Mouse (Mus musculus) ES-E14 (cell line): ENCODE measurements around the gene Itgb7. TPM values are rescaled to one million over a fixed set of nuclear protein-coding genes. Genes with fewer than 3 reads are reported as not detected.

Experiments
- DNase-seq: peaks from one replicate; pipeline ENCODE4 v3.0.0-alpha.2; 2013; ENCODE audit warnings: low read depth, low spot score
- H3K27ac ChIP-seq: 2 replicates; pipeline ENCODE4 v1.5.1; 2012; ENCODE audit warnings: low read depth, mild to moderate bottlenecking, low read length, moderate library complexity, mixed read lengths; ENCODE audit not compliant: poor library complexity, insufficient read depth, severe bottlenecking
- H3K36me3 ChIP-seq: 2 replicates; pipeline ENCODE4 v1.6.1; 2012; ENCODE audit warnings: mild to moderate bottlenecking, low read length, moderate library complexity, mixed read lengths; ENCODE audit not compliant: control insufficient read depth, poor library complexity, insufficient read depth, severe bottlenecking
- H3K4me1 ChIP-seq, 2 experiments: fragments of 150-350 bp in 1 of 2; sonication (generic) in 1 of 2; 2 replicates each; pipeline ENCODE4 v1.6.1; 2012; ENCODE audit warnings: low read length in 2 of 2, mild to moderate bottlenecking in 1 of 2, mixed read lengths in 1 of 2; ENCODE audit not compliant: control insufficient read depth in 2 of 2, insufficient read depth in 2 of 2, poor library complexity in 1 of 2
- H3K4me3 ChIP-seq, 2 experiments: fragments of 150-350 bp in 1 of 2; sonication (generic) in 1 of 2; 2 replicates each; pipeline ENCODE4 v1.5.1; 2012; ENCODE audit warnings: low read length in 2 of 2, low read depth in 1 of 2, mild to moderate bottlenecking in 1 of 2, mixed read lengths in 1 of 2; ENCODE audit not compliant: insufficient read depth in 1 of 2, poor library complexity in 1 of 2, severe bottlenecking in 1 of 2
- H3K9ac ChIP-seq: 2 replicates; pipeline ENCODE4 v1.6.1; 2012; ENCODE audit warnings: low read depth, mild to moderate bottlenecking, low read length, mixed read lengths; ENCODE audit not compliant: poor library complexity, insufficient read depth, severe bottlenecking
- H3K9me3 ChIP-seq: fragments of 150-350 bp; sonication (generic); 2 replicates; pipeline ENCODE4 v1.6.1; 2012; ENCODE audit warnings: low read depth, mild to moderate bottlenecking, low read length; ENCODE audit not compliant: control insufficient read depth, insufficient read depth
- CHD2 ChIP-seq: IDR thresholded peaks from 2 replicates; pipeline ENCODE4 v1.6.1; 2014; ENCODE audit warnings: mild to moderate bottlenecking, low read depth, low read length, inconsistent platforms
- HCFC1 ChIP-seq: IDR thresholded peaks from 2 replicates; pipeline ENCODE4 v1.6.1; 2012; ENCODE audit warnings: low read length, inconsistent platforms, borderline replicate concordance; ENCODE audit not compliant: insufficient read depth
- MAFK ChIP-seq: IDR thresholded peaks from 2 replicates; pipeline ENCODE4 v1.6.1; 2014; ENCODE audit warnings: mild to moderate bottlenecking, low read depth, low read length, inconsistent platforms; ENCODE audit not compliant: insufficient read depth
- ZC3H11A ChIP-seq: IDR thresholded peaks from 2 replicates; pipeline ENCODE4 v1.6.1; 2012; ENCODE audit warnings: low read depth, mild to moderate bottlenecking, inconsistent platforms, low read length, borderline replicate concordance
- ZNF384 ChIP-seq: IDR thresholded peaks from 2 replicates; pipeline ENCODE4 v1.6.1; 2012; ENCODE audit warnings: low read depth, low read length, inconsistent platforms
- in situ Hi-C, 2 experiments: fragments of 600-800 bp; cut with MboI; formaldehyde crosslinking; loops; one replicate each; pipeline ENCODE4 v1.15.1; 2025; ENCODE audit warnings: low sequenced_read_pairs in 2 of 2, inconsistent platforms in 1 of 2; ENCODE audit not compliant: unreplicated experiment in 2 of 2
- total RNA-seq: library from RNA; depleted of rRNA; stranded (reverse); fragments of 300-350 nt; gene quantifications from 2 replicates; pipeline ENCODE4 v1.2.3, GENCODE M21; 2012

The Itgb7 gene
- total RNA-seq, 1 experiment, result 34.0 TPM

DNA sequence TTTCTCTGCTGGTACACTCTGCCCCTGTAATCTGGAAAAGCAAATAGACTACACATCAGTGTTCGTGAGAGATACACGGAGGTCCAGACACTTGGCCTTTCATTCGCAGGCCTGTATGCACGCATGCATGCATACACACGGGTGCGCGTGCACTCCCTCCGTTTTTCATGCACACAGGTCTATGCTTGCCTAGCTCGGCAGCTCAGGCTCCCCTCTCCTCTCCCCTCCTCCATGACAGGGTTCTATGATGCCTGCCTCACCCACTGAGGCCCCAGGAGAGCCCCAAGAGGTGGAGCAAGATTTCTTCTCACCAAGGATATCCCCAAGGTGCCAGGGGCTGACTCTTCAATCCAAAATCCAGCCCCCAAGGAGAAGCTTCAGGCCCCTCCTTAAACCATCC, 18.2 kb upstream of the Itgb7 start:
- Histone ChIP-seq H3K36me3 (peaks cover 2% of the 10 kb centered on the region; the same call in 1 of the 2 replicates), H3K9me3 (no peaks in the 10 kb centered on the region), H3K4me1 (peaks cover 9 to 35% of the 10 kb centered on the region in 2 experiments), H3K4me3 (peak overlapping the region; percentile 12 to 93; a peak in 3 of 4 replicates), H3K9ac (peak overlapping the region; percentile 69), H3K27ac (peak overlapping the region; percentile 98; the same call in 1 of the 2 replicates)
- no peak for TF ChIP-seq ZC3H11A
- no peak for TF ChIP-seq ZNF384
- no peak for TF ChIP-seq MAFK
- TF ChIP-seq HCFC1, result no peak
- TF ChIP-seq CHD2, result no peak
- in situ Hi-C loops, result no loop called here
- no peak for DNase-seq

DNA sequence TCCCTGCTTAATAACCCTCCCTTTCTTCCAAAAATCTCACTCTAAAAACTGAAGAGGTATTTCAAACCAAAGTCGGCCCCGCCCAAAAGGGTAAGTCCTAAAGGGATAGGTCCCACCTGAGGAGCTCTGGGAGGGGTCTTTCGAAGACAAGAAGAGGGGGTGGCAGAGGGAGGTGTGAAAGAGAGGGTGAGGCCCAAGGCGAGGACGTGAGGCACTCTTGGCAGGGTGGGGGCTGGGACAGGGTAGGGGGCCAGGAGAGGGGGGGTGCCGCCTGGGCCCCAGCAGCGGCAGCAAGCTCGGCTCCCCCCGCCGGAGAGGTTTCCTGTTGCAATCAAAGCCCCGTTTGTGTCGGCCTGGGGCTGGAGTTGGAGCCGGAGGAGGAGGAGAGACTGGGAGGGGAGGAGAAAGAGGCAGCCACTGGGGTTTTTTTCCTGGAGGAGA, 17.5 kb upstream of the Itgb7 start:
- no peak for DNase-seq
- Histone ChIP-seq H3K9ac (peak overlapping the region; percentile 69; the same call in 1 of the 2 replicates), H3K27ac (peak overlapping the region; percentile 98; the same call in 1 of the 2 replicates), H3K4me3 (peak overlapping the region; percentile 12 to 93), H3K9me3 (no peaks in the 10 kb centered on the region), H3K4me1 (peaks cover 12 to 32% of the 10 kb centered on the region in 2 experiments), H3K36me3 (peaks cover 2% of the 10 kb centered on the region; the same call in 1 of the 2 replicates)
- in situ Hi-C loops, result no loop called here
- TF ChIP-seq ZC3H11A (no peak), ZNF384 (no peak), MAFK (no peak), CHD2 (no peak), HCFC1 (no peak)

DNA sequence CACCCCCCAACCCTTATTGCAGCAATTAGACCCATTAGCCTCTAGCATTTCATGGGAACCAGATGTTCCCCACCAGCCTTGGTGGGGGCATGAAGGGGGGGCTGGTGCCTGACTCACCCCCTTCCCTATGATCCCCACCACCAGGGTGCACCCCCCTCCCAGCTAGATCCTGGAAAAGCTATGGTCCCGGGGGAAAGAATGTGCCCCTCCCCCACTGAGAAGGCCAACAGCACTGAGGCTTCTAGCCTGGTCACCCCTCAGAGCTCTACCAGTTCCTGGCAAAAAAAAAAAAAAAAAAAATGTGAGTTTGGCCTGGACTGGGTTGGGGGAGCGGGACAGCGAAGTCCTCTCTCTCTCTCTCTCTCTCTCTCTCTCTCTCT, 17.1 kb upstream of the Itgb7 start:
- TF ChIP-seq ZNF384 (peak; percentile 92), MAFK (no peak)
- peaks cover 2% of the 10 kb centered on the region; the same call in 1 of the 2 replicates for H3K36me3 ChIP-seq
- no peak for DNase-seq
- peak overlapping the region; percentile 69 to 93; a peak in 3 of 4 replicates for H3K4me3 ChIP-seq
- peaks cover 14 to 31% of the 10 kb centered on the region in 2 experiments for H3K4me1 ChIP-seq
- in situ Hi-C loops, result no loop called here
- peak overlapping the region; percentile 64; the same call in 1 of the 2 replicates for H3K9ac ChIP-seq
- H3K27ac ChIP-seq, result peak overlapping the region; percentile 98; the same call in 1 of the 2 replicates
- no peaks in the 10 kb centered on the region for H3K9me3 ChIP-seq

DNA sequence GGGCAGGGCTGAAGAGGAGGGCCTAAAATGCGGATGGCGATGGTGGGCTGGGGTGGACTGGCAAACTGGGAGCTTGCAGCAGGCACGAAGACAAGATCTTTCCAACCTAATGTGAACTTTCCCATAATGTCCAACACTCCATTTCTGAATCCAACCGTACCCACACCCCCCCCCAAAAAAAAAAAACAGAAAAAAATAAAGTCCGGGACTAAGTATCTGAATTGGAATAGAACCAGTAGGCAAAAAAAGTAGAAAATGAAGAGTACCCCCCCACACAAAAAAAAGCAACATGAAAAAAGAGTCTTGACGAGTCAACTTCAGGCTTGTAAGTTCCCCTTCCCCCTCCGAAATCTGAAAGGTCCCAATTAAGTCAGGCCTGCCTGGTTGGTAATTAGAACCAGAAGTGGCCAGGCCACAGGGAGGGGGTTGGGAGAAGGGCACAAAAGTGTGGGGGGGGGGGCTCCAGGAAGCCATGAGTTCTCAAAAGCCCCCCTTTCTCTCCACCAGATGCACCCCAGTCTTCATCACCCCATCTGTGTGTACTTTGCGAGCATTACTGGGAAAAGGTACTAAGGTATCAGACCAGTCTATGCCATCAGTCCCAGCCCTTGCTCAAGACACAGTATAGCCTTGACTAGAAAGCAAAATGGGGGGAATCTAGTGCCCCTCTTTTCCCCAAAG, 16.5 kb upstream of the Itgb7 start:
- H3K9ac ChIP-seq, result peak overlapping the region; percentile 79; the same call in 1 of the 2 replicates
- peaks cover 14 to 30% of the 10 kb centered on the region in 2 experiments for H3K4me1 ChIP-seq
- peak; percentile 54; the same call in 1 of the 2 replicates for TF ChIP-seq ZNF384
- no peak for TF ChIP-seq ZC3H11A
- no peak for TF ChIP-seq MAFK
- no peak for TF ChIP-seq CHD2
- H3K36me3 ChIP-seq, result no peaks in the 10 kb centered on the region; the same call in 1 of the 2 replicates
- DNase-seq, result no peak
- H3K9me3 ChIP-seq, result no peaks in the 10 kb centered on the region
- H3K4me3 ChIP-seq, result peak overlapping the region; percentile 69 to 93
- in situ Hi-C loops, result no loop called here
- peak overlapping the region; percentile 98 for H3K27ac ChIP-seq
